Mouse (Mus musculus) liver, embryonic 11.5 days (tissue): ENCODE results near the gene Ccdc13. TPM values are rescaled to one million over a fixed set of nuclear protein-coding genes. Genes with fewer than 3 reads are reported as not detected.

Experiments
- ATAC-seq: fragments of 200-750 bp; cut with Nextera tagmentation; replicated peaks from 2 replicates; pipeline ENCODE4 v1.8.0; 2017; ENCODE audit warnings: moderate number of reproducible peaks, mild to moderate bottlenecking, moderate TSS enrichment, moderate library complexity; ENCODE audit not compliant: low FRiP score
- DNase-seq: peaks from one replicate; pipeline ENCODE4 v3.0.0-alpha.2; 2017; ENCODE audit warnings: low spot score
- H3K27ac ChIP-seq: fragments of 300-500 bp; sonication (generic); 2 replicates; pipeline ENCODE4 v1.5.1; 2014; ENCODE audit warnings: mild to moderate bottlenecking, low read depth, low read length, control low read depth
- H3K27me3 ChIP-seq: fragments of 300-500 bp; sonication (generic); replicated peaks from 2 replicates; pipeline ENCODE4 v1.6.1; 2014; ENCODE audit warnings: low read length, mixed read lengths; ENCODE audit not compliant: control insufficient read depth, insufficient read depth
- H3K36me3 ChIP-seq: fragments of 300-500 bp; sonication (generic); 2 replicates; pipeline ENCODE4 v1.6.1; 2014; ENCODE audit warnings: mild to moderate bottlenecking, low read length, moderate library complexity, mixed read lengths; ENCODE audit not compliant: control insufficient read depth, insufficient read depth
- H3K4me1 ChIP-seq: fragments of 300-500 bp; sonication (generic); replicated peaks from 2 replicates; pipeline ENCODE4 v1.6.1; 2014; ENCODE audit warnings: low read length, mixed read lengths; ENCODE audit not compliant: control insufficient read depth, insufficient read depth
- H3K4me2 ChIP-seq: fragments of 300-500 bp; sonication (generic); 2 replicates; pipeline ENCODE4 v1.6.1; 2014; ENCODE audit warnings: mild to moderate bottlenecking, control low read depth, moderate library complexity
- H3K4me3 ChIP-seq: fragments of 300-500 bp; sonication (generic); 2 replicates; pipeline ENCODE4 v1.5.1; 2014; ENCODE audit warnings: low read depth, low read length, control low read depth
- H3K9ac ChIP-seq: fragments of 300-500 bp; sonication (generic); 2 replicates; pipeline ENCODE4 v1.6.1; 2014; ENCODE audit warnings: low read depth, low read length, control low read depth
- H3K9me3 ChIP-seq: fragments of 300-500 bp; sonication (generic); 2 replicates; pipeline ENCODE4 v1.6.1; 2016; ENCODE audit warnings: low read length, inconsistent platforms, mixed read lengths; ENCODE audit not compliant: control insufficient read depth
- WGBS: fragments of 180-500 bp; shearing (Covaris S2); extraction: QIAGEN DNeasy Blood & Tissue Kit; methylation state at CpG from one replicate; pipeline ENCODE4 v1.1.7; 2014; 5-methylcytosine and 5-hydroxymethylcytosine counted together
- polyA plus RNA-seq: library from polyadenylated mRNA; unstranded; fragments of >200 nt; fragmentation: Nextera tagmentation; extraction: Ambion mirVana; gene quantifications from 2 replicates; pipeline ENCODE4 v1.2.1, GENCODE M21; 2014

Gene Ccdc13
- polyA plus RNA-seq, 1 experiment from 2014 or later = 0.49 TPM

- Histone ChIP-seq H3K9ac (no peak overlapping the region), H3K27ac (no peak overlapping the region), H3K36me3 (no peaks in the 10 kb centered on the region), H3K9me3 (no peaks in the 10 kb centered on the region), H3K4me3 (no peak overlapping the region), H3K4me2 (no peak overlapping the region), H3K27me3 (no peaks in the 10 kb centered on the region), H3K4me1 (no peaks in the 10 kb centered on the region)
- ATAC-seq (no peak), DNase-seq (no peak)
- 81% methylated on average over 5 of the region's 5 CpGs for WGBS
Measured at GRCm38 (mm10) chr9:121869432-121869831, 30.2 kb upstream of the Ccdc13 start.

- Histone ChIP-seq H3K9me3 (no peaks in the 10 kb centered on the region), H3K36me3 (no peaks in the 10 kb centered on the region), H3K4me2 (no peak overlapping the region), H3K27ac (no peak overlapping the region), H3K4me3 (no peak overlapping the region), H3K4me1 (no peaks in the 10 kb centered on the region), H3K9ac (no peak overlapping the region), H3K27me3 (no peaks in the 10 kb centered on the region)
- ATAC-seq = no peak
- 79% methylated on average over 6 of the region's 6 CpGs for WGBS
- no peak for DNase-seq
Measured at GRCm38 (mm10) chr9:121868236-121868635, 29.0 kb upstream of the Ccdc13 start.

GRCm38 (mm10) chr9:121867632-121868031, 28.4 kb upstream of the Ccdc13 start:
- H3K4me1 ChIP-seq = no peaks in the 10 kb centered on the region
- DNase-seq = no peak
- H3K4me3 ChIP-seq = no peak overlapping the region
- no peaks in the 10 kb centered on the region for H3K36me3 ChIP-seq
- no peak overlapping the region for H3K4me2 ChIP-seq
- no peak overlapping the region for H3K9ac ChIP-seq
- no peaks in the 10 kb centered on the region for H3K27me3 ChIP-seq
- H3K9me3 ChIP-seq = no peaks in the 10 kb centered on the region
- no peak for ATAC-seq
- WGBS = 85% methylated on average over 6 of the region's 6 CpGs
- no peak overlapping the region for H3K27ac ChIP-seq

- DNase-seq = no peak
- H3K36me3 ChIP-seq = no peaks in the 10 kb centered on the region
- H3K27me3 ChIP-seq = no peaks in the 10 kb centered on the region
- H3K4me1 ChIP-seq = no peaks in the 10 kb centered on the region
- no peak overlapping the region for H3K27ac ChIP-seq
- H3K4me3 ChIP-seq = no peak overlapping the region
- no peaks in the 10 kb centered on the region for H3K9me3 ChIP-seq
- H3K9ac ChIP-seq = no peak overlapping the region
- ATAC-seq = no peak
- H3K4me2 ChIP-seq = no peak overlapping the region
- 49% methylated on average over 3 of the region's 3 CpGs for WGBS
Measured at GRCm38 (mm10) chr9:121865425-121866008, 26.3 kb upstream of the Ccdc13 start.

GRCm38 (mm10) chr9:121864837-121865236, 25.6 kb upstream of the Ccdc13 start:
- H3K4me2 ChIP-seq = no peak overlapping the region
- 59% methylated on average over 4 of the region's 4 CpGs for WGBS
- H3K4me1 ChIP-seq = no peaks in the 10 kb centered on the region
- H3K27me3 ChIP-seq = no peaks in the 10 kb centered on the region
- no peak overlapping the region for H3K4me3 ChIP-seq
- no peaks in the 10 kb centered on the region for H3K36me3 ChIP-seq
- no peak overlapping the region for H3K27ac ChIP-seq
- H3K9ac ChIP-seq = no peak overlapping the region
- no peaks in the 10 kb centered on the region for H3K9me3 ChIP-seq
- ATAC-seq = no peak
- DNase-seq = no peak

- 82% methylated on average over 2 of the region's 2 CpGs for WGBS
- no peak overlapping the region for H3K9ac ChIP-seq
Measured at GRCm38 (mm10) chr9:121860921-121861320, 21.7 kb upstream of the Ccdc13 start.

GRCm38 (mm10) chr9:121859345-121859744, 20.1 kb upstream of the Ccdc13 start:
- no peak for ATAC-seq
- no peak overlapping the region for H3K4me3 ChIP-seq
- WGBS = 81% methylated on average over 2 of the region's 2 CpGs

More at GRCm38 (mm10) chr9:121860921-121861320, 21.7 kb upstream of the Ccdc13 start:
- Histone ChIP-seq H3K4me3 (no peak overlapping the region), H3K4me1 (peaks cover 3% of the 10 kb centered on the region), H3K36me3 (no peaks in the 10 kb centered on the region), H3K27ac (no peak overlapping the region), H3K27me3 (no peaks in the 10 kb centered on the region), H3K9me3 (no peaks in the 10 kb centered on the region), H3K4me2 (no peak overlapping the region)
- no peak for ATAC-seq
- DNase-seq = no peak

GRCm38 (mm10) chr9:121858153-121858488, 18.9 kb upstream of the Ccdc13 start, which contains the start of gene Higd1a:
Gene Higd1a, minus strand, starts transcription at chr9:121858362.
- no peaks in the 10 kb centered on the region for H3K9me3 ChIP-seq
- H3K36me3 ChIP-seq = no peaks in the 10 kb centered on the region
- 6% methylated on average over 6 of the region's 6 CpGs for WGBS
- ATAC-seq (no peak), DNase-seq (no peak)
- peaks cover 14% of the 10 kb centered on the region for H3K4me1 ChIP-seq
- H3K9ac ChIP-seq = peak within 1 kb of the TSS; percentile 92
- peak within 1 kb of the TSS; percentile 91 for H3K27ac ChIP-seq
- peak within 1 kb of the TSS; percentile 92 for H3K4me3 ChIP-seq
- H3K4me2 ChIP-seq = peak within 1 kb of the TSS; percentile 89
- no peaks in the 10 kb centered on the region for H3K27me3 ChIP-seq

More at GRCm38 (mm10) chr9:121859345-121859744, 20.1 kb upstream of the Ccdc13 start:
- no peak for DNase-seq
- H3K4me1 ChIP-seq = peaks cover 14% of the 10 kb centered on the region
- H3K9ac ChIP-seq = no peak overlapping the region
- H3K27ac ChIP-seq = no peak overlapping the region
- H3K36me3 ChIP-seq = no peaks in the 10 kb centered on the region
- no peak overlapping the region for H3K4me2 ChIP-seq
- no peaks in the 10 kb centered on the region for H3K27me3 ChIP-seq
- H3K9me3 ChIP-seq = no peaks in the 10 kb centered on the region

GRCm38 (mm10) chr9:121857474-121858152, 18.4 kb upstream of the Ccdc13 start:
- Histone ChIP-seq H3K9ac (peak overlapping the region; percentile 92), H3K4me3 (peak overlapping the region; percentile 92), H3K36me3 (no peaks in the 10 kb centered on the region), H3K27ac (peak overlapping the region; percentile 91), H3K4me2 (peak overlapping the region; percentile 89), H3K27me3 (no peaks in the 10 kb centered on the region), H3K9me3 (no peaks in the 10 kb centered on the region), H3K4me1 (peaks cover 14% of the 10 kb centered on the region)
- peak; percentile 99 for DNase-seq
- under 1% methylated on average over 70 of the region's 70 CpGs for WGBS
- peak; percentile 96 for ATAC-seq
